Mouse (Mus musculus): ENCODE data around the gene Smc4.
A peak's percentile ranks its signal among the peaks of the same experiment; 100 is the strongest.

Gene Smc4

GRCm38 (mm10) chr3:69004437-69005337, at the start of gene Smc4, which contains the start of gene Ift80:
Gene Smc4 (plus strand): TSS chr3:69004738.
Gene Ift80 (minus strand): TSS chr3:69004570.
- peak; percentile 97 for DNase-seq (ENCODE audit: low read depth)

GRCm38 (mm10) chr3:68956454-68956853, 48.1 kb upstream of the Smc4 start:
- DNase-seq (ENCODE audit: low read depth) = no peak

GRCm38 (mm10) chr3:68957413-68957812, 47.1 kb upstream of the Smc4 start:
- no peak for DNase-seq (ENCODE audit: low read depth)

- DNase-seq (ENCODE audit: low read depth) = peak; percentile 52
Observed at GRCm38 (mm10) chr3:68964682-68965081, 39.9 kb upstream of the Smc4 start.

- no peak for DNase-seq (ENCODE audit: low read depth)
Observed at GRCm38 (mm10) chr3:68966527-68967285, 37.8 kb upstream of the Smc4 start.

- DNase-seq (ENCODE audit: low read depth) = peak; percentile 38
Observed at GRCm38 (mm10) chr3:68967404-68967803, 37.1 kb upstream of the Smc4 start.

GRCm38 (mm10) chr3:68969091-68969590, 35.4 kb upstream of the Smc4 start:
- DNase-seq (ENCODE audit: low read depth) = no peak

GRCm38 (mm10) chr3:68973574-68973973, 31.0 kb upstream of the Smc4 start:
- no peak for DNase-seq (ENCODE audit: low read depth)

GRCm38 (mm10) chr3:68974639-68975532, 29.7 kb upstream of the Smc4 start:
- no peak for DNase-seq (ENCODE audit: low read depth)

GRCm38 (mm10) chr3:68975533-68976490, 28.7 kb upstream of the Smc4 start:
- peak; percentile 52 for DNase-seq (ENCODE audit: low read depth)

GRCm38 (mm10) chr3:68977696-68978095, 26.8 kb upstream of the Smc4 start:
- DNase-seq (ENCODE audit: low read depth) = no peak

- DNase-seq (ENCODE audit: low read depth) = peak; percentile 54
Observed at GRCm38 (mm10) chr3:68979187-68979586, 25.4 kb upstream of the Smc4 start.

GRCm38 (mm10) chr3:68980898-68981297, 23.6 kb upstream of the Smc4 start:
- DNase-seq (ENCODE audit: low read depth) = no peak

- no peak for DNase-seq (ENCODE audit: low read depth)
Observed at GRCm38 (mm10) chr3:68986550-68986949, 18.0 kb upstream of the Smc4 start.

- DNase-seq (ENCODE audit: low read depth) = no peak
Observed at GRCm38 (mm10) chr3:69002781-69003180, 1.8 kb upstream of the Smc4 start.

GRCm38 (mm10) chr3:69004055-69004436, 492 bp upstream of the Smc4 start:
- DNase-seq (ENCODE audit: low read depth) = no peak

GRCm38 (mm10) chr3:69005338-69006245, 1.1 kb downstream of the Smc4 start:
- no peak for DNase-seq (ENCODE audit: low read depth)

- DNase-seq (ENCODE audit: low read depth) = no peak
Observed at GRCm38 (mm10) chr3:69006246-69006760, 1.8 kb downstream of the Smc4 start.

GRCm38 (mm10) chr3:69008873-69009272, 4.3 kb downstream of the Smc4 start:
- DNase-seq (ENCODE audit: low read depth) = no peak
